Mouse (Mus musculus) limb, embryonic 14.5 days (tissue): ENCODE results near the gene Notch1. TPM values are rescaled to one million over a fixed set of nuclear protein-coding genes. Genes with fewer than 3 reads are reported as not detected.

ENCODE experiments used
- ATAC-seq: fragments of 200-750 bp; cut with Nextera tagmentation; 2 replicates; pipeline ENCODE4 v1.8.0; 2017; ENCODE audit warnings: low read depth, moderate number of reproducible peaks, moderate TSS enrichment; ENCODE audit not compliant: low FRiP score
- DNase-seq: peaks from one replicate; pipeline ENCODE4 v3.0.0-alpha.2; 2015; ENCODE audit warnings: low spot score
- H3K27ac ChIP-seq: fragments of 300-500 bp; sonication (generic); replicated peaks from 2 replicates; pipeline ENCODE4 v1.5.1; 2014; ENCODE audit warnings: low read depth, mild to moderate bottlenecking, low read length, moderate library complexity, mixed read lengths
- H3K27me3 ChIP-seq: fragments of 300-500 bp; sonication (generic); 2 replicates; pipeline ENCODE4 v1.6.1; 2014; ENCODE audit warnings: low read length, mixed read lengths; ENCODE audit not compliant: control insufficient read depth, insufficient read depth
- H3K36me3 ChIP-seq: fragments of 300-500 bp; sonication (generic); 2 replicates; pipeline ENCODE4 v1.6.1; 2014; ENCODE audit warnings: mild to moderate bottlenecking, low read length, moderate library complexity, mixed read lengths; ENCODE audit not compliant: control insufficient read depth, insufficient read depth
- H3K4me1 ChIP-seq: fragments of 300-500 bp; sonication (generic); 2 replicates; pipeline ENCODE4 v1.6.1; 2014; ENCODE audit warnings: antibody characterized with exemption, low read length, mixed read lengths; ENCODE audit not compliant: control insufficient read depth, insufficient read depth
- H3K4me2 ChIP-seq: fragments of 300-500 bp; sonication (generic); replicated peaks from 2 replicates; pipeline ENCODE4 v1.6.1; 2014; ENCODE audit warnings: low read depth, mild to moderate bottlenecking, low read length, moderate library complexity; ENCODE audit not compliant: severe bottlenecking
- H3K4me3 ChIP-seq: fragments of 300-500 bp; sonication (generic); replicated peaks from 2 replicates; pipeline ENCODE4 v1.5.1; 2014; ENCODE audit warnings: low read length
- H3K9ac ChIP-seq: fragments of 300-500 bp; sonication (generic); 2 replicates; pipeline ENCODE4 v1.6.1; 2014; ENCODE audit warnings: mild to moderate bottlenecking, low read depth, low read length, moderate library complexity; ENCODE audit not compliant: severe bottlenecking
- H3K9me3 ChIP-seq: fragments of 300-500 bp; sonication (generic); 2 replicates; pipeline ENCODE4 v1.6.1; 2016; ENCODE audit warnings: low read length; ENCODE audit not compliant: control insufficient read depth
- POLR2A ChIP-seq: fragments of 200-500 bp; IDR thresholded peaks from 2 replicates; pipeline ENCODE4 v1.8.0; 2012; ENCODE audit warnings: inconsistent platforms, mild to moderate bottlenecking, moderate library complexity, borderline replicate concordance; ENCODE audit not compliant: insufficient read depth, insufficient read length; ENCODE audit errors: extremely low read depth
- WGBS: fragments of 180-500 bp; shearing (Covaris S2); extraction: QIAGEN DNeasy Blood & Tissue Kit; methylation state at CpG from one replicate; pipeline ENCODE4 v1.1.7; 2014; 5-methylcytosine and 5-hydroxymethylcytosine counted together
- polyA plus RNA-seq, 2 experiments: library from polyadenylated mRNA; depleted of rRNA in 1 of 2; stranded (reverse) in 1 of 2; unstranded in 1 of 2; fragments of >200 nt; fragmentation: Nextera tagmentation in 1 of 2; extraction: Ambion mirVana in 1 of 2; gene quantifications; 2 replicates each; pipeline versions ENCODE4 v1.2.1 to v1.2.3; 2012 to 2014

The Notch1 gene
- polyA plus RNA-seq, 2 experiments, result 28.1 to 44.5 TPM

- Histone ChIP-seq H3K9me3 (no peaks in the 10 kb centered on the region), H3K27me3 (no peaks in the 10 kb centered on the region), H3K9ac (no peak overlapping the region), H3K36me3 (no peaks in the 10 kb centered on the region), H3K4me3 (no peak overlapping the region), H3K4me2 (no peak overlapping the region), H3K27ac (no peak overlapping the region), H3K4me1 (peaks cover 19% of the 10 kb centered on the region)
- DNase-seq (no peak), ATAC-seq (no peak)
- 96% methylated on average over 2 of the region's 2 CpGs for WGBS
- TF ChIP-seq POLR2A, result no peak
Measured at GRCm38 (mm10) chr2:26515335-26515734, 1.1 kb downstream of the Notch1 start.

GRCm38 (mm10) chr2:26513105-26513745, 3.2 kb downstream of the Notch1 start:
- no peak overlapping the region for H3K4me2 ChIP-seq
- ATAC-seq, result no peak
- no peak overlapping the region for H3K27ac ChIP-seq

GRCm38 (mm10) chr2:26508661-26509060, 7.8 kb downstream of the Notch1 start:
- H3K9ac ChIP-seq, result no peak overlapping the region
- DNase-seq (no peak), ATAC-seq (no peak)
- H3K4me1 ChIP-seq, result peaks cover 41% of the 10 kb centered on the region
- no peaks in the 10 kb centered on the region for H3K9me3 ChIP-seq
- peak overlapping the region; percentile 38; the same call in 1 of the 2 replicates for H3K4me2 ChIP-seq
- TF ChIP-seq POLR2A, result no peak
- peak overlapping the region; percentile 91 for H3K27ac ChIP-seq
- no peak overlapping the region for H3K4me3 ChIP-seq
- no peaks in the 10 kb centered on the region for H3K36me3 ChIP-seq
- whole genome bisulfite sequencing, result 60% methylated on average over 5 of the region's 5 CpGs
- no peaks in the 10 kb centered on the region for H3K27me3 ChIP-seq

More at GRCm38 (mm10) chr2:26513105-26513745, 3.2 kb downstream of the Notch1 start:
- no peak overlapping the region for H3K9ac ChIP-seq
- no peaks in the 10 kb centered on the region for H3K27me3 ChIP-seq
- H3K9me3 ChIP-seq, result no peaks in the 10 kb centered on the region
- no peaks in the 10 kb centered on the region for H3K36me3 ChIP-seq
- H3K4me3 ChIP-seq, result no peak overlapping the region
- DNase-seq, result no peak
- H3K4me1 ChIP-seq, result peaks cover 30% of the 10 kb centered on the region
- 57% methylated on average over 4 of the region's 4 CpGs for WGBS
- no peak for TF ChIP-seq POLR2A

DNA sequence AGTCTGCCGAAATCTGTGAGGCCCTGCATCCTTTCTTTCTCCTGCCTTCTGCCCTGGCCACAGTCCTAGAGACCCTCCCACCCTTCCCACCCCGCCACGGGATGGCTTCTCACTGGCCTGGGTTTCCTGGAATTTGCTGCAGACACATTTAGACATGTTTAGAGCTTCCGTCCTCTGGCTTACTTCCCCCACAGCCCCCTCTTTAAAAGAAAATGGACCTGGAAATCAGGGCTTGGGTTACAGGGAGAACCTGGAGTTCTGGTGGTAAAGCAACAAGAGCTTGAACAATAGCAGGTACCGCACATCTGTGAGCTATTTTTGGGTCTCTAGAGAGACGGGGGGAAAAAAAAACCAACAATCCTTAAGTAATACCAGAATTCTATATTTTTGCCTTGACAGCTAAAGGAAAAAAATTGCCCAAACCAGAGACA, 8.5 kb downstream of the Notch1 start:
- WGBS, result 2% methylated on average over 6 of the region's 6 CpGs

DNA sequence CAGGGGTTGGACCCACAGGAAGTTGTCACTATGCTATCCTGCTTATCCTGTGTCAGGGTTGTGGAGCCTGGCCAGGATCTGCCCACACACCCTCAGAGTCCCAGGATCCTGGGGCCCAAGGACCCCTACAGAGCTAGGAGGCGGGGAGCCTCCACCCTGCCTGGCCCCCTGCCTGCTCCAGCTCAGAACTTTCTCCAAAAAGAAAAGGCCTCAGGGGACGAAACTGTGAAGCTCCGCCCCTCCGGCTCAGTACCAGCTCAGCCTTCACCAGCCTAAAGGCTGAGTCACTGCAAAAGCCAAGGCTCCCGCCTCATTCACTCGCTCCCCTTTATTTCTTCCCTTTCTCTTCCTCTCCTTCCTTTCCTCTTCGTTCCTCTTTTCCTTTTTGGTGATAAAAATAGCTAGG, 9.0 kb downstream of the Notch1 start:
- Histone ChIP-seq H3K36me3 (no peaks in the 10 kb centered on the region), H3K9ac (peak overlapping the region; percentile 38; the same call in 1 of the 2 replicates), H3K4me1 (peaks cover 41% of the 10 kb centered on the region), H3K27me3 (no peaks in the 10 kb centered on the region), H3K4me2 (peak overlapping the region; percentile 38), H3K9me3 (no peaks in the 10 kb centered on the region), H3K4me3 (no peak overlapping the region; the same call in 1 of the 2 replicates), H3K27ac (peak overlapping the region; percentile 91)
- no peak for TF ChIP-seq POLR2A
- WGBS, result 5% methylated on average over 7 of the region's 7 CpGs
- peak; percentile 41 for ATAC-seq
- DNase-seq, result peak; percentile 86

More for the DNA sequence above, 8.5 kb downstream of the Notch1 start:
- peak overlapping the region; percentile 38; the same call in 1 of the 2 replicates for H3K9ac ChIP-seq
- H3K27ac ChIP-seq, result peak overlapping the region; percentile 91
- ATAC-seq (peak; percentile 23), DNase-seq (peak; percentile 43)
- H3K4me1 ChIP-seq, result peaks cover 41% of the 10 kb centered on the region
- no peaks in the 10 kb centered on the region for H3K27me3 ChIP-seq
- no peak for TF ChIP-seq POLR2A
- peak overlapping the region; percentile 38 for H3K4me2 ChIP-seq
- no peak overlapping the region for H3K4me3 ChIP-seq
- no peaks in the 10 kb centered on the region for H3K9me3 ChIP-seq
- H3K36me3 ChIP-seq, result no peaks in the 10 kb centered on the region
